Mouse (Mus musculus): ENCODE results near the gene Slc39a9. TPM values are rescaled to one million over a fixed set of nuclear protein-coding genes. Genes with fewer than 3 reads are reported as not detected.
A peak's percentile ranks its signal among the peaks of the same experiment; 100 is the strongest.

The Slc39a9 gene
- 16.4 and 18.5 TPM in 2 replicates for polyA plus RNA-seq (2011; ENCODE audit: insufficient read depth, insufficient read length, low read depth, missing spikeins)

DNA sequence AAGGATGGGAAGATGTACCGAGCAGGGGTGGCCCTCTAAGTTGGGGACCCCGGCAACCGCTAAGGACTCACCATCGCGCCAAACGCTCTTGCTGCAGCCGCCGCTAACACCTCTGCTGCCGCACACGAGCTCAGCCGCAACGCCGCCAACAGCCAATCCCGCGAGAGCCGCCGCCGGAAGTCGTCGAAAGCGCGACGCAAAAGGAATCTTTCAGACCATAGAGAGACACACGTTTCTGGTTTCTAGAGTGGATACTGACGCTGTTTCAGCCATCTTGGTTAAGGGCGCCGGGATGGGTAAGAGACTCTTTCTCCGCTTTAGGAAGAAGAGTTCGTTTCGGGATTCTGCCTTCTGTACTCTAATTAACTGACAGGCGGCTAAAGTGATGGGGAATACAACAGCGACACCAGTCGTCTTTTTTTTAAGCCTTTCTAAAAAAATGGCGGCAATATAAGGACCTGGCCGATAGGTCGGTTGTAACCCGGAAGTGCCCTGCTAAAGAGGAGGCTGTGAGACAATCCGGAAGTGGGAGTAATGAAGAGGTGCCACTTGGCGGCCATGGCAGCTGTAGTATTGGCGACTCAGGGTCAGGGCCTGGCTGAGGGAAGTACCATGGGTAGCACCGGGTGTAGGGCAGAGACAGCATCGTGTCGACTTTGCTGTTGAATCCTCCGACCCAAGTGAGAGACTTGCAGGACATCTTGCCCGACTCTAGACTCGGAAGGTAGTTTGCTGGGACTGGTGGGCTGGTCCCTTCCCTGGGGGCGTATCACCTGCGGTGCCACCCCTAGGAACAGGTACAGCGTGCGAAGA is at the start of gene Slc39a9, which contains the start of gene Erh:
Gene Slc39a9, plus strand, starts transcription at position 191 of the 813 bp plus-strand sequence.
Gene Erh, minus strand, starts transcription at position 649 of the 813 bp plus-strand sequence.
- Histone ChIP-seq H3K27ac (ENCODE audit: insufficient read depth, low read length) (peak within 1 kb of the TSS; percentile 45), H3K4me1 (ENCODE audit: control insufficient read depth, insufficient read depth, low read length) (no peaks in the 10 kb centered on the region), H3K36me3 (ENCODE audit: control insufficient read depth, insufficient read depth, low read length, poor library complexity, severe bottlenecking) (peaks cover 21% of the 10 kb centered on the region), H3K9me3 (replicated peaks; ENCODE audit: control insufficient read depth, insufficient read depth, low read length, poor library complexity, severe bottlenecking) (no peaks in the 10 kb centered on the region), H3K9ac (ENCODE audit: low read depth, poor library complexity, severe bottlenecking) (peak within 1 kb of the TSS; percentile 84), H3K4me3 (ENCODE audit: low read depth, low read length) (peak within 1 kb of the TSS; percentile 77), H3K27me3 (ENCODE audit: control insufficient read depth, insufficient read depth, low read length, poor library complexity, severe bottlenecking) (no peaks in the 10 kb centered on the region)
- 0 out of 2 replicates have a peak, but pooled peaks have one; percentile 26 for TF ChIP-seq EP300 (IDR thresholded peaks at IDR 0.05; ENCODE audit: insufficient read depth, low read depth, low read length)
- TF ChIP-seq POLR2A (IDR thresholded peaks at IDR 0.05; ENCODE audit: insufficient read depth, low read length) = peak; percentile 48
- no peak for TF ChIP-seq CTCF (IDR thresholded peaks at IDR 0.05; ENCODE audit: low read depth, low read length)

DNA sequence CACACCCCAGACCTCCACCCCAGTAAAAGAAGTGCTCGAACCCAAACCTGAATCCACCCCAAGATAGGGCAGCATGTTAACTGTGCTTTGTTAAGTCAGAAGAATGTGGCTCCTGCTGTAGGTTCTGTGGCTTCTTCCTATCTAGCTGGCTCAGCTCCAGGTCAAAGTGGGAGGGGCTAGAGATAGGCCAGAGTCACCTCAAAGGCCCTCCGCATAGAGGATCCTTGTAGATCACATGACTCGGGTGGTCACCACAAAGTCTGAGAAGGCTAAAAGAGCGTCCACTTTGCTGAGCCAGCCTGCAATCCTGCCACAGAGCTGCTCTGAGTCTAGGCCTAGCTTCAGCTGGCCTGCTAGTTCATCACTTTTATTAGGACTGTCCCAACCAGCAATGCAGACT is 49.5 kb upstream of the Slc39a9 start:
- TF ChIP-seq POLR2A (IDR thresholded peaks at IDR 0.05; ENCODE audit: insufficient read depth, low read length) = no peak
- TF ChIP-seq CTCF (IDR thresholded peaks at IDR 0.05; ENCODE audit: low read depth, low read length) = no peak
- no peak for TF ChIP-seq EP300 (IDR thresholded peaks at IDR 0.05; ENCODE audit: insufficient read depth, low read depth, low read length)
- Histone ChIP-seq H3K9me3 (replicated peaks; ENCODE audit: control insufficient read depth, insufficient read depth, low read length, poor library complexity, severe bottlenecking) (no peaks in the 10 kb centered on the region), H3K4me1 (ENCODE audit: control insufficient read depth, insufficient read depth, low read length) (no peaks in the 10 kb centered on the region), H3K27me3 (ENCODE audit: control insufficient read depth, insufficient read depth, low read length, poor library complexity, severe bottlenecking) (no peaks in the 10 kb centered on the region), H3K36me3 (ENCODE audit: control insufficient read depth, insufficient read depth, low read length, poor library complexity, severe bottlenecking) (no peaks in the 10 kb centered on the region), H3K4me3 (ENCODE audit: low read depth, low read length) (no peak overlapping the region), H3K9ac (ENCODE audit: low read depth, poor library complexity, severe bottlenecking) (no peak overlapping the region), H3K27ac (ENCODE audit: insufficient read depth, low read length) (no peak overlapping the region)

DNA sequence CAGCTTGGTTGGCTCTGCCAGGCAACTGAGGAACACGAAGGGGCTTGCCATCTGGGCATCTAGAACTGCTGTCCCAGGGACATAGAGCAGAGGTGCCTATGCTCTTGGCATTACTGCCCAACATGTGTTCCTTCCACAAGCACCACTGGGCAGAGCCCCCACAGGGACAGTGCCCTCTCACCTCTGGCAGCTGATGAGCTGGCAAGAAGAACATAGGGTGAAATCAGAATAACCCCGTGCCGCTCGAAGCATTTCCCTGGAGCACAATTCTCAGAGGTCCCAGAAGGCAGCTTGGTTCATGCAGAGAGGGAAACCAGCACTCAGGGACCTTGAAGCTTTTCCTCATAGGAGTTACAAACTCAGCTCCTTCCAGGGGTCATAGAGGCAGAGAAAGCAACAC is 48.9 kb upstream of the Slc39a9 start:
- Histone ChIP-seq H3K27me3 (ENCODE audit: control insufficient read depth, insufficient read depth, low read length, poor library complexity, severe bottlenecking) (no peaks in the 10 kb centered on the region), H3K36me3 (ENCODE audit: control insufficient read depth, insufficient read depth, low read length, poor library complexity, severe bottlenecking) (no peaks in the 10 kb centered on the region), H3K4me1 (ENCODE audit: control insufficient read depth, insufficient read depth, low read length) (no peaks in the 10 kb centered on the region), H3K9ac (ENCODE audit: low read depth, poor library complexity, severe bottlenecking) (no peak overlapping the region), H3K9me3 (replicated peaks; ENCODE audit: control insufficient read depth, insufficient read depth, low read length, poor library complexity, severe bottlenecking) (no peaks in the 10 kb centered on the region), H3K27ac (ENCODE audit: insufficient read depth, low read length) (no peak overlapping the region), H3K4me3 (ENCODE audit: low read depth, low read length) (no peak overlapping the region)
- TF ChIP-seq EP300 (IDR thresholded peaks at IDR 0.05; ENCODE audit: insufficient read depth, low read depth, low read length) (no peak), CTCF (IDR thresholded peaks at IDR 0.05; ENCODE audit: low read depth, low read length) (no peak), POLR2A (IDR thresholded peaks at IDR 0.05; ENCODE audit: insufficient read depth, low read length) (no peak)

DNA sequence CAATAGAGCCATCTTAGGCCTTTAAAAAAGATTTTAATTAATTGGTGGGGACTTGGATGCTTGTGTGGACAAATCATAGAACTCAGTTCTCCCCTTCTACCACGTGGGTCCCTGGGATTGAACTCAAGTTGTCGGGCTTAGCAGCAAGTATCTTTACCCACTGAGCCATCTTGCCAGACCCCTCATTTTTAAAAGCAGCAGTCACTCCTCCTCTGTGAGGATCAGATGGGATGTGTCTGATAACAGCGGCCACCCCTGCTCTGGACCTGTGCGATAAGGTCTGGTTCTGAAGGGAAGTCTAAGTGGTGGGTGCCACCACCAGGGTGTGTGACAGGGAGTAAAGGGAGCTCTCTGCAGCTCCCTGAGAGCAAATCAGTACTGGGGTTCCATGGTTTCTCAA is 48.1 kb upstream of the Slc39a9 start:
- no peaks in the 10 kb centered on the region for H3K4me1 ChIP-seq (ENCODE audit: control insufficient read depth, insufficient read depth, low read length)
- H3K36me3 ChIP-seq (ENCODE audit: control insufficient read depth, insufficient read depth, low read length, poor library complexity, severe bottlenecking) = no peaks in the 10 kb centered on the region
- TF ChIP-seq CTCF (IDR thresholded peaks at IDR 0.05; ENCODE audit: low read depth, low read length) = no peak
- TF ChIP-seq EP300 (IDR thresholded peaks at IDR 0.05; ENCODE audit: insufficient read depth, low read depth, low read length) = no peak
- TF ChIP-seq POLR2A (IDR thresholded peaks at IDR 0.05; ENCODE audit: insufficient read depth, low read length) = no peak
- H3K9me3 ChIP-seq (replicated peaks; ENCODE audit: control insufficient read depth, insufficient read depth, low read length, poor library complexity, severe bottlenecking) = no peaks in the 10 kb centered on the region
- no peak overlapping the region for H3K9ac ChIP-seq (ENCODE audit: low read depth, poor library complexity, severe bottlenecking)
- H3K27ac ChIP-seq (ENCODE audit: insufficient read depth, low read length) = no peak overlapping the region
- H3K27me3 ChIP-seq (ENCODE audit: control insufficient read depth, insufficient read depth, low read length, poor library complexity, severe bottlenecking) = no peaks in the 10 kb centered on the region
- H3K4me3 ChIP-seq (ENCODE audit: low read depth, low read length) = no peak overlapping the region

DNA sequence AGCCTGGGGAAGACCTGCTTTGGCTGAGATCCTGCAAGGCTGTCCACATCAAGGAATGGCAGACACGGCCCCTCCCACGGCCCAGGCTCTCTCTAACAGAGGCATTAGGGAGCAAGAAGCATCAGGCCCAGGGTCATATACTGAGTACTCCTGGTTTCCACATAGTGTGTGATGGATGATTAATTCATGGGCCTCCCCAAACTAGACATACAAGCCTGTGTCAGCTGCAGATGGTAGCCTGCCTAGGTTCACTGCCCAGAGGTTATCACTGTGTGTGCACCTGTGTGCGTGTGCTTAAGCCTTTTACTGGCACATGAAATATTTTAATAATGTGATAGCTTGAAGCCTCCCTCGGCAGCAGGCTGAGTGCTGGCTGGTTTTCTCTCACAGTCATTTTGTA is 47.7 kb upstream of the Slc39a9 start:
- no peak overlapping the region for H3K4me3 ChIP-seq (ENCODE audit: low read depth, low read length)
- no peaks in the 10 kb centered on the region for H3K36me3 ChIP-seq (ENCODE audit: control insufficient read depth, insufficient read depth, low read length, poor library complexity, severe bottlenecking)
- no peaks in the 10 kb centered on the region for H3K9me3 ChIP-seq (replicated peaks; ENCODE audit: control insufficient read depth, insufficient read depth, low read length, poor library complexity, severe bottlenecking)
- H3K4me1 ChIP-seq (ENCODE audit: control insufficient read depth, insufficient read depth, low read length) = no peaks in the 10 kb centered on the region
- H3K9ac ChIP-seq (ENCODE audit: low read depth, poor library complexity, severe bottlenecking) = no peak overlapping the region
- no peak for TF ChIP-seq POLR2A (IDR thresholded peaks at IDR 0.05; ENCODE audit: insufficient read depth, low read length)
- TF ChIP-seq EP300 (IDR thresholded peaks at IDR 0.05; ENCODE audit: insufficient read depth, low read depth, low read length) = no peak
- no peak for TF ChIP-seq CTCF (IDR thresholded peaks at IDR 0.05; ENCODE audit: low read depth, low read length)
- H3K27ac ChIP-seq (ENCODE audit: insufficient read depth, low read length) = no peak overlapping the region
- H3K27me3 ChIP-seq (ENCODE audit: control insufficient read depth, insufficient read depth, low read length, poor library complexity, severe bottlenecking) = no peaks in the 10 kb centered on the region

DNA sequence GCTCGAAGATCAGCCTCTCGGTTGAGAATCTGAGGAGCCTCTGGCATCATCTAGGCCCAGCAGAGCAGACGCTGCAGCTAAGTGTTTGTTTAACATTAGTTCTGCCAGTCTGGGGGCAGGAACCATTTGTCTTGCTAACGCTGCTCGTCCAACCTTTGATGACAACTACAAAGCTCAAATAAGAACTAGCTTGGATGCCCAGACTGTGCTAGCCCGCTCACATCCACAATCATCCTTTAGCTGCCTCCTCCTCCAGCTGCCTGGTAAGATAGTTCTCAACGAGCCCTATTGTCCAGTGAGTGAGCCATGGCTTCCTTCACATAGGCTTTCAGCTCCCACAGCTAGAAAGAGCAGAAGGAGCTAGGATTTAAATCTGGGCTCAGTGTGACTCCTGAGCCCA is 45.4 kb upstream of the Slc39a9 start:
- no peaks in the 10 kb centered on the region for H3K27me3 ChIP-seq (ENCODE audit: control insufficient read depth, insufficient read depth, low read length, poor library complexity, severe bottlenecking)
- H3K9ac ChIP-seq (ENCODE audit: low read depth, poor library complexity, severe bottlenecking) = no peak overlapping the region
- no peaks in the 10 kb centered on the region for H3K36me3 ChIP-seq (ENCODE audit: control insufficient read depth, insufficient read depth, low read length, poor library complexity, severe bottlenecking)
- H3K4me3 ChIP-seq (ENCODE audit: low read depth, low read length) = no peak overlapping the region
- H3K9me3 ChIP-seq (replicated peaks; ENCODE audit: control insufficient read depth, insufficient read depth, low read length, poor library complexity, severe bottlenecking) = no peaks in the 10 kb centered on the region
- no peak overlapping the region for H3K27ac ChIP-seq (ENCODE audit: insufficient read depth, low read length)
- TF ChIP-seq CTCF (IDR thresholded peaks at IDR 0.05; ENCODE audit: low read depth, low read length) = no peak
- TF ChIP-seq EP300 (IDR thresholded peaks at IDR 0.05; ENCODE audit: insufficient read depth, low read depth, low read length) = no peak
- TF ChIP-seq POLR2A (IDR thresholded peaks at IDR 0.05; ENCODE audit: insufficient read depth, low read length) = no peak
- no peaks in the 10 kb centered on the region for H3K4me1 ChIP-seq (ENCODE audit: control insufficient read depth, insufficient read depth, low read length)
